Mouse (Mus musculus) thymus, adult 2 months (tissue): ENCODE results near the gene Zbtb20.

ENCODE experiments used
- CTCF ChIP-seq: fragments of 200-500 bp; IDR thresholded peaks from 2 replicates; pipeline ENCODE4 v1.5.1; 2012; ENCODE audit warnings: mild to moderate bottlenecking, control low read depth, low read length, moderate library complexity, borderline replicate concordance; ENCODE audit not compliant: control insufficient read depth, poor library complexity, insufficient read depth; ENCODE audit errors: extremely low read depth
- POLR2A ChIP-seq: fragments of 200-500 bp; IDR thresholded peaks from 2 replicates; pipeline ENCODE4 v1.6.1; 2012; ENCODE audit warnings: mild to moderate bottlenecking, low read length, control low read depth, moderate library complexity; ENCODE audit not compliant: control insufficient read depth, poor library complexity, insufficient read depth; ENCODE audit errors: extremely low read depth

DNA sequence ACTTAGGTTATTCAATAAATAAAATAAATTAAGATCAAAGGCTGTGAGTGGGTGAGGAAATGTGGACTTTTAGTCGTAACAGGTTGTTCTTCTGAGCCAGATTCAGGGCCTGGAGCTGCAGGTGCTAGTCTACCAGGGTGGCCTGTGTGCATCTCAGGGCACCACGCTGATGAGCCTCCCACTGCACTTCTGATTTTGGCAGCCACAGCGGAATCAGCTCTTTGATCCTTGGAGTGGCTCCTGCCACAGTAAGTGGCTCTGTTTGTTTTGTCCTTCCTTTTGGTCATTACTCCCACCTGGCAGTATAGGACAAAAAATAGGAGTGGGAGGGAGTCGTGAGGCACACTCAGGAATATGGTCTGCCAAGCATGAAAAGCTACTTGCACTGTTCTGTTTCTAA, 354.6 kb downstream of the Zbtb20 start:
- TF ChIP-seq CTCF (no peak), POLR2A (no peak)
